Mouse (Mus musculus) limb, embryonic 10.5 days (tissue): ENCODE results near the gene Matn4. TPM values are rescaled to one million over a fixed set of nuclear protein-coding genes. Genes with fewer than 3 reads are reported as not detected.

ENCODE experiments used
- DNase-seq: peaks from one replicate; pipeline ENCODE4 v3.0.0-alpha.2; 2017; ENCODE audit warnings: low spot score
- H3K27ac ChIP-seq: fragments of 300-500 bp; sonication (generic); 2 replicates; pipeline ENCODE4 v1.5.1; 2016; ENCODE audit warnings: mild to moderate bottlenecking
- H3K27me3 ChIP-seq: fragments of 300-500 bp; sonication (generic); 2 replicates; pipeline ENCODE4 v1.6.1; 2016; ENCODE audit warnings: low read depth, mild to moderate bottlenecking; ENCODE audit not compliant: poor library complexity, severe bottlenecking
- H3K36me3 ChIP-seq: fragments of 300-500 bp; sonication (generic); 2 replicates; pipeline ENCODE4 v1.6.1; 2016; ENCODE audit warnings: mild to moderate bottlenecking, moderate library complexity
- H3K4me1 ChIP-seq: fragments of 300-500 bp; sonication (generic); 2 replicates; pipeline ENCODE4 v1.6.1; 2016
- H3K4me3 ChIP-seq: fragments of 300-500 bp; sonication (generic); 2 replicates; pipeline ENCODE4 v1.5.1; 2016; ENCODE audit warnings: mild to moderate bottlenecking, moderate library complexity
- H3K9me3 ChIP-seq: fragments of 300-500 bp; sonication (generic); replicated peaks from 2 replicates; pipeline ENCODE4 v1.6.1; 2016; ENCODE audit warnings: mild to moderate bottlenecking
- WGBS: fragments of 180-500 bp; shearing (Covaris S2); methylation state at CpG from one replicate; pipeline ENCODE4 v1.1.7; 2016; 5-methylcytosine and 5-hydroxymethylcytosine counted together
- polyA plus RNA-seq: library from polyadenylated mRNA; unstranded; fragments of >200 nt; fragmentation: Nextera tagmentation; extraction: Ambion mirVana; gene quantifications from 2 replicates; pipeline ENCODE4 v1.2.1, GENCODE M21; 2016

Gene Matn4
- polyA plus RNA-seq, 1 experiment from 2014 or later: 3.0 TPM

DNA sequence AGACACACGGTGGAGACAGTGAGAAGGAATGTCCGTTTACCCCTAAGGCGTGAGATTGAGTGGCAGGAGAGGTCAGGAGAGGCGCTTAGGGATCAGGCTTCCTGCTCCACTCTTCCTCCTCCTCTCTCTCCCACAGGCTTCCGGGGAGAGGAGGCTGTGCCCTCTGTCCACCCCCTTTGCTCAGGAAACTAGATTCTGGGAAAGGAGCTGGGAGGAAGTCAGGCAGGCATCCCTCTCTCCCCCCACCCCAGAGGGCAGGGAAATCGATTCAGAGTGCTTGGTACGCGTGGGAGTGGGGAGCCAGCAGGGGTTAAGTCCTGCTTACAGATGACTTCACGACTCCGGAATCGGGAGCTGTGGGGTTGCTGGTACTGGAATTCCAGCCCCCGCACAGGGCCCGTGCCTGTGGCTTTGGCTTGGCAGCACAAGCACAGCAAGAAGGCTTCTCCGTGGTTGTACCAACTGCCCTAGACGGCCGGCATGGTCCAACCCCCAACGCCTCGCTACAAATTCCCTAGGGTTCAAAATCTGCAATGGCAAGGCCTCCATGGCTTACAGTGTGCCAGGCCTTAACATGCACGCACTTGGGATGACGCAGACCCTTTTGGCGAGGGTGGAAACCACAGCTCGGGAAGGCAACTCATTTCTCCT lies 27.7 kb upstream of the Matn4 start:
- DNase-seq: no peak
- no peak overlapping the region for H3K4me3 ChIP-seq
- H3K4me1 ChIP-seq: peaks cover 69% of the 10 kb centered on the region
- peaks cover 13% of the 10 kb centered on the region for H3K36me3 ChIP-seq
- no peaks in the 10 kb centered on the region for H3K9me3 ChIP-seq
- H3K27me3 ChIP-seq: peaks cover 60% of the 10 kb centered on the region
- 36% methylated on average over 22 of the region's 22 CpGs for WGBS
- H3K27ac ChIP-seq: peak overlapping the region; percentile 56; the same call in 1 of the 2 replicates

DNA sequence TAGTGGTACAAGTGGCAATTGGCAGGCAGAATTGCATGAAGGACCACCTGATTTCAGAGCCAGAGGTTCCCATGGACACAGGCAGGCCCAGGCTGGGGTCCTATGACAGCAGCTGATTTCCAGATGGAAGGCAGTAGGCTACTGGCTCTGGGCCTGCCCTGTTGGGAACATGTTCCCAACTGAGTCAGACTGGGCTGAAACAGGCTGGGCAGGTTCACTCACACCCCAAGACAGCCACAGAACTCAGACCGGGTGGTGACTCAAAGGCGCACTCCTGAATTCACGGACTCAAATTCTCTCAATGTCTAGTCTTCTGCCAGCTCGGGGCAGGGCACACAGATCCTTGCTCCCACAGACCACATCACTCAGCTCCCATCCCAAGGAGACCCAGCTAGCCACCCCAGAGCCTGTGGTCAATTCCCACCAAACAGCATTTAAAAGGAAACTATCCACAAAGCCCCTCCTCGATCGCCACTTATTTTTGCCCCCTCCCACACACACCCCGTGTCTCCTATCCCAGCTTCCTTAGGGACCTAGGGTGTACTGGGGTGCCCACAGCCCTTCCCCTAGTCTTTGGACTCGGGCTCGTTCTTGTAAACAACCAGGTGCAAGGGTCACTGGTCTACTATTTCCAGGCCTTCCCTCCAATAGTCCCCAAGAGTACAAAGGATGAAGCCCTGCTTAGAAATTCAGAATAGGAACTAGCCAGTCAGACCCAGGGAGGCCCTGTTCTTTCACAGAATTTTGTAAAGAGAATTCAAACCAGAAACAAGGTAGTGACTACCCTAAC lies 26.9 kb upstream of the Matn4 start:
- 70% methylated on average over 9 of the region's 9 CpGs for WGBS
- Histone ChIP-seq H3K27ac (peak overlapping the region; percentile 56; the same call in 1 of the 2 replicates), H3K4me1 (peaks cover 61% of the 10 kb centered on the region), H3K4me3 (no peak overlapping the region), H3K36me3 (peaks cover 16% of the 10 kb centered on the region), H3K9me3 (no peaks in the 10 kb centered on the region), H3K27me3 (peaks cover 60% of the 10 kb centered on the region)
- no peak for DNase-seq

DNA sequence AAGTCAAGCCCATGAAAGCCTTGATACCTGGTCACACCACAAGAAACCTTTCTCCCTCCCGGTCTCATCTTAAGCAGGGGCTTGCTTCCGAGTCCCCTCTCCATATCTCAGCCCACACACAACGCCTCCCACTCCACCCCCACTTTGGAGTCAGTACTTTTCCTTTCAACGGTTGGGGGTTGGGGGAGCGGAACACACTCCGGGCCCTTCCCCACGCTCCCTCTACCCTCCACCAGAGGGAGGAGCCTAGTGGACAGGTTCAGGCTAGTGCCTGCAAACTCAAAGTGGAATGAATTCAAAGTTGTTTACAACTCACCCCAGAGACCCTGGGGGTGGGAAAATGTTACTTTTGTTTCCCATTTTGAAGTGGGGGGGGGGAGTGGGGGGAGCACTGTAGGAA lies 25.7 kb upstream of the Matn4 start:
- H3K4me3 ChIP-seq: 0 out of 2 replicates have a peak overlapping the region, but pooled peaks have one; percentile 12
- peak overlapping the region; percentile 26; the same call in 1 of the 2 replicates for H3K27ac ChIP-seq
- no peaks in the 10 kb centered on the region for H3K9me3 ChIP-seq
- H3K4me1 ChIP-seq: peaks cover 55% of the 10 kb centered on the region
- peaks cover 16% of the 10 kb centered on the region for H3K36me3 ChIP-seq
- DNase-seq: no peak
- WGBS: 10% methylated on average over 7 of the region's 7 CpGs
- peaks cover 57% of the 10 kb centered on the region for H3K27me3 ChIP-seq

DNA sequence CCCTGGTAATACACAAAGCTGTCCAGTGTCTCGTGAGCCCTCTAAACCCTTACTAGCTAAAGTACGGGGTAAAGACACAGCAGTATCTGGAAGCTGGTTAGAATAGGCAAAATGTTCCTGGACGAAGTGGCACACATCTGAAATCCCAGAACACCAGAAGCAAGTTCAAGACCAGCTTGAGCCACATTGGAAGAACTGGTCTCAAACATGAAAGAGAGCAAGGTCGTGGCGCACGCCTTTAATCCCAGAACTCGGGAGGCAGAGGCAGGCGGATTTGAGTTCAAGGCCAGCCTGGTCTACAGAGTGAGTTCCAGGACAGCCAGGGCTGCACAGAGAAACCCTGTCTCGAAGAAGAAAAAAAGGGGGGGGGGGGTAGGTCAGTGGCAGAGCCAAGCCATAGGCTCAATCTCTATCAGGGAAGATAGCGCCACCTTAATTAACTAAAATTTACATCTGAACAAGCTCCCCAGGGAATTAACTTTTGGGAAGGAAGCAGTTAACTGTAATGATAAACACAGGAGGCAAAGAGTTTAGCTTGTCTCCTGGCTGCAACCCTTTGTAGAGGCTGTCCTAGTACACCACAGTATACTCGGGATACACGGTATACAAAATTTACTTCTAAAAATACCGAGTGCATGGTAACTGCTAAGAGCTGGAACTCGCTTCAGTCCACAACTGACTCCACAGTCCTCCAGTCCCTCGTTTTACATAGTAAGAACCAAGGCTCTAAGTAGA lies 25.1 kb upstream of the Matn4 start:
- 0 out of 2 replicates have a peak overlapping the region, but pooled peaks have one; percentile 26 for H3K27ac ChIP-seq
- peaks cover 16% of the 10 kb centered on the region for H3K36me3 ChIP-seq
- no peaks in the 10 kb centered on the region for H3K9me3 ChIP-seq
- H3K27me3 ChIP-seq: peaks cover 57% of the 10 kb centered on the region
- H3K4me3 ChIP-seq: no peak overlapping the region
- H3K4me1 ChIP-seq: peaks cover 50% of the 10 kb centered on the region
- DNase-seq: no peak
- WGBS: 36% methylated on average over 15 of the region's 15 CpGs

DNA sequence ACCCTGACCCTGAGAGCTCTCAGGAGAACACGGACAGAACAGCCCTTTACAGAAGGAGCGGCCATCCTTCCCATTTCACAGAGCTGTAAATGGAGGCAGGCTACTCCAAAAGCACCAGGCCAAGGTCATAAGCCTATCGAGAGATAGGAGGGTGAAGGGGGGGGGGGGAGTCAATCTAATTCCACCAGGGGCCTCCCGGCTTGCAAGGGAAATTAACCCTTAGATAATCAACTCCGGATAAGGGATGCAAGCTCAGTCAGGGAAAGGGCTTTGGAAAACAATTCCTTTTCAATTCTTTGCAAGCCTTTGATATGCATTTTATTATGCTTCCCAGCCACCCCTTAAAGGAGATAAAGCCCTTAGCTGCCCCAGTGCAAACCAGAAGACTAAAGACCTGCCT lies 23.5 kb upstream of the Matn4 start:
- H3K9me3 ChIP-seq: no peaks in the 10 kb centered on the region
- no peak for DNase-seq
- no peak overlapping the region for H3K27ac ChIP-seq
- no peak overlapping the region for H3K4me3 ChIP-seq
- peaks cover 26% of the 10 kb centered on the region for H3K36me3 ChIP-seq
- 35% methylated on average over 5 of the region's 5 CpGs for WGBS
- peaks cover 45% of the 10 kb centered on the region for H3K27me3 ChIP-seq
- peaks cover 41% of the 10 kb centered on the region for H3K4me1 ChIP-seq

DNA sequence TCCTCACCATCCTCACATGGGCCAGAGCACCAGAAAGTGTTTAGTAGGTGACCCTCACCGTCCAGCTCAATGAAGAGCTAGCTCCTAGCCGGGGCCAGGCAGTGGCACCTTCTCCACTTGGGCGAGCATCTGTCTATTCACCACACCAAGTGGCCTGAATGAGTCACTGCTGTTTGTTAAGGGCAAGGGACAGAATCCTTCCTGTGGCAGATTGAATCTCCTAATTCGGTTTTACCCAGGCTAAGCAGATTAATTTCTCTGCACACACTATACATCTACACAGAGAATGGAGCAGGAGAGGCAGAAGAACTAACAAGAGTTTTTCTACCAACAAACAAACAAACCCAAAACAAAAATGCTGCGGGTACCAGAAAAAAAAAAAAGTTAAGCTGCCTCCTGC lies 22.0 kb upstream of the Matn4 start:
- H3K27ac ChIP-seq: no peak overlapping the region
- peaks cover 28% of the 10 kb centered on the region for H3K36me3 ChIP-seq
- no peaks in the 10 kb centered on the region for H3K9me3 ChIP-seq
- H3K4me3 ChIP-seq: no peak overlapping the region
- WGBS: 86% methylated on average over 5 of the region's 5 CpGs
- DNase-seq: no peak
- peaks cover 26% of the 10 kb centered on the region for H3K4me1 ChIP-seq
- H3K27me3 ChIP-seq: peaks cover 43% of the 10 kb centered on the region

DNA sequence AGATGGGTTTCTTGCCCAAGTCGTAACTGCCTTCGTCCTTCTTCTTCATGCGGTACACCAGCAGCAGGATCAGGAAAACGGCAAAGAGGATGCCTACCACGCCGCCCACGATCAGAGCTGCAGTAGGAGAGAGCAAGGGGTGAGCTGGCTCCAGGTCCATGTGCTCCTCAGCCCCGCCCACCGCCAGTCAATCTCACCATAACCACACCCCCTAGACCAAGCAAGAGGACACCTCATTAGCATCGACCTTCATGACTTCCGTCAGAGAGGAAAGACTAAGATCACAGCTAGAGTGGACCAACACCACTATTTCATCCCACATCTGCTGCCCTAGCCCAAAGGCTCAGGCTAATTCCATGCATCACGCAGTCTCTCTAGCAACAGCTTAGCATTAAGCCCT lies 21.2 kb upstream of the Matn4 start:
- 13% methylated on average over 12 of the region's 12 CpGs for WGBS
- DNase-seq: no peak
- peaks cover 18% of the 10 kb centered on the region for H3K4me1 ChIP-seq
- H3K36me3 ChIP-seq: peaks cover 28% of the 10 kb centered on the region
- no peaks in the 10 kb centered on the region for H3K9me3 ChIP-seq
- H3K27ac ChIP-seq: no peak overlapping the region
- H3K4me3 ChIP-seq: peak overlapping the region; percentile 24
- peaks cover 35% of the 10 kb centered on the region for H3K27me3 ChIP-seq

DNA sequence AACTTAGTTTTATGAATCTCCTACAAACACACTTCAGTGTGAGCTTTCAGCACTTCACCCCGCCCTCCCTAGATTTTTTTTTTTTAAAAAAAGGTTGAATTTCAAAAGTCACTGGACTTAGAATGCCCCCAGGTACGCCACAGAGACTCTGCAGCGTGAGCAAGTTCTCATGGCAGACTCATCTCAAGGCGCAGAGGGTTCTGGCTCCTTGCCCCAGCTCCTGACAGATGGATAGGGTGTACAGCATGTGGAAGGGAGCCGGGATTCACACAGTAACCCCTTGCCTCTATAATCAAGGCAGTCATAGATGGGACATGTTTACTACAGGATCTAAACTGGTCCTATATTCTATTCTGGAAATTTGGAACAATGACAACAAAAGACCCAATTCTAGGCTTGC lies 20.4 kb upstream of the Matn4 start:
- no peak for DNase-seq
- no peak overlapping the region for H3K27ac ChIP-seq
- H3K9me3 ChIP-seq: no peaks in the 10 kb centered on the region
- H3K27me3 ChIP-seq: peaks cover 28% of the 10 kb centered on the region
- peaks cover 28% of the 10 kb centered on the region for H3K36me3 ChIP-seq
- WGBS: 85% methylated on average over 5 of the region's 5 CpGs
- H3K4me1 ChIP-seq: peaks cover 10% of the 10 kb centered on the region
- no peak overlapping the region for H3K4me3 ChIP-seq

DNA sequence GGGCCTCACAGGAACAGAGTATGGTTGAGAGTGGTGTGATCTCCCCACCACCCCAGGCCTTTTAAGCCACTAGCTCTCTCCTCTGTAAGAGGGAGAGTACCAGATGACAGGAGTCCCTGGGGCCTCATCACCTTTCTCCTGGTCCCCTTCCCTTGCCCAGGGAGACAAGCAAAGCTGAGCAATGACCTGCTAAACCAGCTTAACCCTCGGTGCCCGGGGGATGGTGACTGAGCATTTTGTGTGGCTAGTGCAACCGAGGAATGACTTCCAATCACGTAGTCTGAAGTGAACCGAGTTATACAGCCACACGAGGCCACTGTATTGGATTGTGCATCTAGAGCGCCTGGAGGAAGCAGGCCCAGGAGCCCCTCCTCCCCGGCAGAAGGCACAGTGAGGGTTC lies 19.4 kb upstream of the Matn4 start:
- 90% methylated on average over 8 of the region's 8 CpGs for WGBS
- Histone ChIP-seq H3K27ac (no peak overlapping the region), H3K4me3 (no peak overlapping the region), H3K4me1 (peaks cover 16% of the 10 kb centered on the region), H3K36me3 (peaks cover 26% of the 10 kb centered on the region), H3K27me3 (peaks cover 18% of the 10 kb centered on the region), H3K9me3 (no peaks in the 10 kb centered on the region)
- DNase-seq: no peak

DNA sequence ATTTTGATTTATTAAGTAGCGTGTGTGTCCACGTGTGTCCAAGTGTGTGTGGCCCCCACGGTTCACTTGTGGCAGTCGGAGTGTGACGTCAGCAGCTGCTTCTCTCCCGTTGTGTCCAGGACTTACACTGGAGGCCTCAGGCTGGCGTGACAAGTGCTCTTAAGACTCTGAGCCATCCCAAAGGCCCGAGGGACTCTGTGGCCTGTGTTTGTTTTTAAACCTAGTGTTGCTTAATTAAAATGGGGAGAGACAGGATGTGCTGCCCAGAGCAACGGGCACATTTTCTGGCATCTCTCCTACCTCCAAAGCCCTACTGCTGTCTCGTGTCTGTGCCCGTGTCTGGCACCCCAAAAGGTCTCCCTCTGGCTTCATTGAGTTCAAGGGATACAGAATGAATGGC lies 18.5 kb upstream of the Matn4 start:
- H3K36me3 ChIP-seq: peaks cover 20% of the 10 kb centered on the region
- peaks cover 25% of the 10 kb centered on the region for H3K4me1 ChIP-seq
- no peak overlapping the region for H3K27ac ChIP-seq
- H3K4me3 ChIP-seq: no peak overlapping the region
- peaks cover 8% of the 10 kb centered on the region; the same call in 1 of the 2 replicates for H3K27me3 ChIP-seq
- 94% methylated on average over 11 of the region's 11 CpGs for WGBS
- no peaks in the 10 kb centered on the region for H3K9me3 ChIP-seq
- no peak for DNase-seq

DNA sequence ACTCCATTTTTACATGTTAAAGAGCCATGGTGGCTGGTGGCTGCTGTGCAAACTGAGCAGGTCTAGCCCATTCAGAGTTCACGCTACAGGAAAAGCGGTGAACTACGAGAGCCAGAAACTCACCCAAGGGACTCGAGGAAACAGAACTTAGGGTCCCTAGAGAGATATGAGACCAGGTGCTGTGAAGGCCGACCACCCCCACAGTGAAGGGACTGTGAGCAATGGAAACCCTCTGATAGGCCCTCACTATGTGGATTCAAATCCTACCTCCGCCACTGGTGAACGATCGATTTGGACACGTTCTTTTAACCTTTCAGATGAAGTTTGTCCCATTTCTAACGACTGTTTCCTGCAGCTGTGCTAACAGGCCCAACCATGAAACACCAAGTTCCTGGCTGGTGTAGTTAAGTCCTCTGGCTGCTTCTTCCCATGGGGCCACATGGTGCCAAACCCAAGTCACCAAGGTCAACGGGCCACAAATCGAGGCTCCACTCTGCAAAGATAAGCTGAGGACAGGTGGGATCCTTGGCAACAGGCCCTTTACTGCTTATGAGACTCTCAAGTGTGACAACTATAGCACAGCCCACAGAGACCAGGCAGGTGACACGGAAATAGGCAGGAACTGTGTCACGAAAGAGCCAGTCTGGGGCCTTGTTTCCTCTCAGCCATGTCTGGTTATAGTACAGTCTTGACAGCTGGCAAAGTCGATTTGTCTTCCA lies 17.9 kb upstream of the Matn4 start:
- H3K27me3 ChIP-seq: peaks cover 2% of the 10 kb centered on the region; the same call in 1 of the 2 replicates
- H3K27ac ChIP-seq: no peak overlapping the region
- H3K4me3 ChIP-seq: no peak overlapping the region
- 92% methylated on average over 15 of the region's 15 CpGs for WGBS
- H3K9me3 ChIP-seq: no peaks in the 10 kb centered on the region
- H3K36me3 ChIP-seq: peaks cover 14% of the 10 kb centered on the region
- DNase-seq: no peak
- H3K4me1 ChIP-seq: peaks cover 30% of the 10 kb centered on the region

DNA sequence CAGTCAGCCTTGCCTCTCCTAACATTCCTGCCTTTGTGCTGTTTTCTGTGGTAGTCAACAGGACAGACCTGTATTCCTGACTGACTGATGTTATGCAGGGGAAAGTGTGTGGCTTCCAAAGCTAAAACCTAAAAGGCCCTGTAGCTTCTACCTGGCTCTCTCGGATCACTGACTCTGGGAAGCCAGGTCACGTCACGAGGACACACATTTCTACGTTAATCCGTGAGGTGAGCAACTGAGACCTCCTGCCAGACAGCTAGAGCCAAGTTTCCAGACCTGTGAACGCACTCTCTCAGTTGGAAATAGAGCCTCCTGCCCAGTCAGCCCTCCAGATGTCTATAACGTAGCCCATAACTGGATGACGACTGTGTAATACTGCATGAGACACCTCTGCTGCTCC lies 17.0 kb upstream of the Matn4 start:
- H3K27me3 ChIP-seq: no peaks in the 10 kb centered on the region
- H3K27ac ChIP-seq: no peak overlapping the region
- H3K4me3 ChIP-seq: no peak overlapping the region
- H3K36me3 ChIP-seq: peaks cover 11% of the 10 kb centered on the region
- no peaks in the 10 kb centered on the region for H3K9me3 ChIP-seq
- H3K4me1 ChIP-seq: peaks cover 30% of the 10 kb centered on the region
- 85% methylated on average over 8 of the region's 8 CpGs for WGBS
- DNase-seq: no peak
